Mouse (Mus musculus) right cerebral cortex, adult 2 months (tissue): Measurements from ENCODE around the gene Acot4.
"Not testable (repeated sequence)": the region's sequence is repeated elsewhere in the genome, so short reads cannot be mapped to it uniquely, and the experiment has no call there.

ENCODE experiments used
- DNase-seq, 2 experiments: peaks; one replicate each; pipeline ENCODE4 v3.0.0; 2021 to 2022; ENCODE audit warnings: low spot score in 2 of 2

Gene Acot4

DNA sequence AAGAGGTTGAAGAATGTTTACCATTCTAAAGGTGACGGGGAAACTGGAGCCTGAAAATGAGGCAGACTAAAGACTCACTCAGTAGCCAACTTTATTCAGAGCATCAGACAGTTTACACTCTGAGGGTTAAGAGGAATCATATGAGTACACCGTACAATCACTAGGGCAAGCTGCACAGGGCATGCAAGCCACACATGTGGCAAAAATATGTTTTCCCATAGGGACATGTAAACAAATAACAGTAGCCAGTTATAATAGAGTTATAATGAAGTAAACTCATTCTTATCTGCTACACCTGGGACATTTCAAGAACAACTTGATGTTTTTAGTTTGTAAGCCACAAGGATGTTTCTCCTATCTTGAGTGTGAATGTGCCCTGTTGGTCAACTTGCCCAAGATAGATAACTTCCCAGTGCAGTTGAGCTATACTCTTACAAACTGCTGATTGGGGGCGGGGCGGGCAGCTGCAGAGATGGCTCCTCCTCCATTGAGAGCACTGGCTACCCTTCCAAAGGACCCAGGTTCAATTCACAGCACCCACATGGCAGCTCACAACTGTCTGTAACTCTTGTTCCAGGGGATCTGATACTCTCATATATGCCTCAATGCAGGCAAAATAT lies 39.3 kb downstream of the Acot4 start:
- no peak for DNase-seq

DNA sequence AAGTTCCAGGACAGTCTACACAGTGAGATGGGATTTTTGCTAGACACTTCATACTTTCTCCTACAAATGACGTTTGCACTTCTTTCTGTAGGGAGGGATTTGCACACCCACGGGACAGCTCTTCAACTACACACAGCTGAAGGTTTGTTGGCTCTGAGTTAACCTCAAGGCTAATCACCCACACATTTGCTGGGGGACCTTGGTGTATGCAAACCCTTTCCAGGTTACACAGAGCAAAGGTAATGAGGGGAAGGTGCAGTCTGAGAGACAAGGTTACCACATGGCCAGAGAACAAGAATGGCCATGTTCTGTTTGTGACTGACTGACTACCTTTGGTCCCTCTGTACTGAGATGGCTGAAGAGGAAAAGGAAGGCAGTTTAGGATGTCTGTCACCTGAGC lies 45.7 kb downstream of the Acot4 start:
- no peak for DNase-seq

DNA sequence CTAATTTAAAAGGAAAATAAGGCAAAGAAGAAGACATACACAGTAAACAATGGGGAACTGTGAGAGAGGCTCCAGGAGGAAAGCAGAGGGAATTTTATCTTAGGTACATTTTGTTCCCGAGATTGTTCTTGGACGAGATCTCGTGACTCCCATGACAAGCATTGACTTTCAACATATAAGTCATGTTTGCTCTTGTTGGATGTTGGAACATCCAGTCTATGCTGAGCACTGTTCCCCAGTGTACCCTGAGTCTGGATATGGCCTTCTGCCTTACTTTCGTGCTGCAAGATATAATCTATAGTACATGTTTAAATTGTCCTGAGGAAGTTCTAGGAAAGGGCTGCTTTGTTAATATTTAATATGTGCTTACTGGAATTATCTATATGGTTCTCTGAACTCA lies 46.4 kb downstream of the Acot4 start:
- no peak for DNase-seq

DNA sequence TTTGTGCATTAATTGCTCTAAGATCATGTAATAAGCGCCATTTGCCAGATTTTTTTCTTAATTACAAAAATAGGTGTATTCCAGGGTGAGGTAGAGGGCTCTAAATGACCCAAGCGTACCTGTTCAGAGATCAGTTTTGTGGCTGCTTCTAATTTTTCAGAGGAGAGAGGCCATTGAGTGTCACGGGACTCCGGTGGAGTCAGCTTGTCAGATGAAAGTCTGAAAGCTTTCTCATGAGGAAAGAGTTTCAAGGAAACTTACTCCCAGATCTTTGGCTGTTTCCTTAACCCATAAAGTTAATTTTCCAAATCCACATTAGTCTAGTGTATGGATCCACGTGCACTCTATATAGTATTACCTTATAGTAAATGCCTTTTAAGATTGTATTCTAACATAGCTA lies 56.5 kb downstream of the Acot4 start:
- DNase-seq, result not testable (repeated sequence)
